Mouse (Mus musculus) midbrain, embryonic 13.5 days (tissue): Measurements from ENCODE around the gene Itgb3. TPM values are rescaled to one million over a fixed set of nuclear protein-coding genes. Genes with fewer than 3 reads are reported as not detected.

Experiments used
- ATAC-seq: fragments of 200-750 bp; cut with Nextera tagmentation; 2 replicates; pipeline ENCODE4 v1.8.0; 2017; ENCODE audit warnings: mild to moderate bottlenecking, moderate TSS enrichment, moderate library complexity
- H3K27ac ChIP-seq: fragments of 300-500 bp; sonication (generic); 2 replicates; pipeline ENCODE4 v1.5.1; 2015; ENCODE audit warnings: inconsistent platforms, mild to moderate bottlenecking, moderate library complexity
- H3K27me3 ChIP-seq: fragments of 300-500 bp; sonication (generic); 2 replicates; pipeline ENCODE4 v1.6.1; 2015; ENCODE audit warnings: mild to moderate bottlenecking, inconsistent platforms
- H3K36me3 ChIP-seq: fragments of 300-500 bp; sonication (generic); 2 replicates; pipeline ENCODE4 v1.6.1; 2015; ENCODE audit warnings: mild to moderate bottlenecking, inconsistent platforms
- H3K4me1 ChIP-seq: fragments of 300-500 bp; sonication (generic); replicated peaks from 2 replicates; pipeline ENCODE4 v1.6.1; 2015; ENCODE audit warnings: inconsistent platforms
- H3K4me2 ChIP-seq: fragments of 300-500 bp; sonication (generic); replicated peaks from 2 replicates; pipeline ENCODE4 v1.6.1; 2015; ENCODE audit warnings: moderate library complexity, mild to moderate bottlenecking, inconsistent platforms
- H3K4me3 ChIP-seq: fragments of 300-500 bp; sonication (generic); replicated peaks from 2 replicates; pipeline ENCODE4 v1.5.1; 2015; ENCODE audit warnings: mild to moderate bottlenecking, inconsistent platforms
- H3K9ac ChIP-seq: fragments of 300-500 bp; sonication (generic); replicated peaks from 2 replicates; pipeline ENCODE4 v1.6.1; 2015; ENCODE audit warnings: mild to moderate bottlenecking, inconsistent platforms
- H3K9me3 ChIP-seq: fragments of 300-500 bp; sonication (generic); 2 replicates; pipeline ENCODE4 v1.6.1; 2016; ENCODE audit warnings: mild to moderate bottlenecking, inconsistent platforms
- WGBS: fragments of 180-500 bp; shearing (Covaris S2); methylation state at CpG from one replicate; pipeline ENCODE4 v1.1.7; 2015; 5-methylcytosine and 5-hydroxymethylcytosine counted together
- polyA plus RNA-seq: library from polyadenylated mRNA; unstranded; fragments of >200 nt; fragmentation: Nextera tagmentation; extraction: Ambion mirVana; gene quantifications from 2 replicates; pipeline ENCODE4 v1.2.1, GENCODE M21; 2015

Gene Itgb3
- polyA plus RNA-seq, 1 experiment from 2014 or later: 0.98 TPM

GRCm38 (mm10) chr11:104674768-104675167 lies 67.0 kb downstream of the Itgb3 start:
- no peaks in the 10 kb centered on the region for H3K36me3 ChIP-seq
- H3K27me3 ChIP-seq: no peaks in the 10 kb centered on the region
- no peak overlapping the region for H3K4me3 ChIP-seq
- H3K4me2 ChIP-seq: no peak overlapping the region
- H3K27ac ChIP-seq: no peak overlapping the region
- 92% methylated on average over 11 of the region's 11 CpGs for WGBS
- no peak overlapping the region for H3K9ac ChIP-seq
- ATAC-seq: no peak
- H3K4me1 ChIP-seq: no peaks in the 10 kb centered on the region
- no peaks in the 10 kb centered on the region for H3K9me3 ChIP-seq

- no peak for ATAC-seq
- Histone ChIP-seq H3K27ac (no peak within 1 kb of the TSS), H3K36me3 (no peaks in the 10 kb centered on the region), H3K4me1 (no peaks in the 10 kb centered on the region), H3K27me3 (no peaks in the 10 kb centered on the region), H3K4me3 (no peak within 1 kb of the TSS), H3K9ac (no peak within 1 kb of the TSS), H3K4me2 (peak within 1 kb of the TSS; percentile 34), H3K9me3 (no peaks in the 10 kb centered on the region)
- WGBS: 30% methylated on average over 23 of the region's 23 CpGs
Measured at GRCm38 (mm10) chr11:104685548-104685947, 77.7 kb downstream of the Itgb3 start, which contains the start of gene Gm11639. Gene Gm11639 (plus strand): TSS chr11:104685707.

GRCm38 (mm10) chr11:104693235-104693634 lies 85.4 kb downstream of the Itgb3 start:
- no peaks in the 10 kb centered on the region for H3K4me1 ChIP-seq
- no peaks in the 10 kb centered on the region for H3K27me3 ChIP-seq
- H3K4me2 ChIP-seq: no peak overlapping the region
- no peak overlapping the region for H3K27ac ChIP-seq
- H3K9ac ChIP-seq: no peak overlapping the region
- WGBS: 87% methylated on average over 6 of the region's 6 CpGs
- no peak for ATAC-seq
- no peaks in the 10 kb centered on the region for H3K9me3 ChIP-seq
- no peak overlapping the region for H3K4me3 ChIP-seq
- H3K36me3 ChIP-seq: no peaks in the 10 kb centered on the region

- 65% methylated on average over 15 of the region's 15 CpGs for WGBS
- no peaks in the 10 kb centered on the region for H3K36me3 ChIP-seq
- no peak for ATAC-seq
- H3K27me3 ChIP-seq: no peaks in the 10 kb centered on the region
- H3K4me3 ChIP-seq: no peak overlapping the region
- H3K4me1 ChIP-seq: no peaks in the 10 kb centered on the region
- no peak overlapping the region for H3K4me2 ChIP-seq
- no peaks in the 10 kb centered on the region for H3K9me3 ChIP-seq
- H3K27ac ChIP-seq: no peak overlapping the region
- no peak overlapping the region for H3K9ac ChIP-seq
Measured at GRCm38 (mm10) chr11:104704097-104704496, 96.3 kb downstream of the Itgb3 start.

- 66% methylated on average over 2 of the region's 2 CpGs for WGBS
- no peak for ATAC-seq
- Histone ChIP-seq H3K9ac (no peak overlapping the region), H3K4me3 (no peak overlapping the region), H3K4me1 (no peaks in the 10 kb centered on the region), H3K36me3 (no peaks in the 10 kb centered on the region), H3K27me3 (no peaks in the 10 kb centered on the region), H3K9me3 (no peaks in the 10 kb centered on the region), H3K27ac (no peak overlapping the region), H3K4me2 (no peak overlapping the region)
Measured at GRCm38 (mm10) chr11:104707084-104707483, 99.3 kb downstream of the Itgb3 start.

Other genes starting within 250 kb of the Itgb3 start
- 32.1 and 33.8 TPM in 2 replicates for gene Kansl1, start 139.1 kb upstream of the Itgb3 start, polyA plus RNA-seq
- 42.9 and 45.3 TPM in 2 replicates for gene Cdc27, start 57.4 kb upstream of the Itgb3 start, polyA plus RNA-seq
- 2.1 and 2.6 TPM in 2 replicates for gene Myl4, start 57.3 kb upstream of the Itgb3 start, polyA plus RNA-seq
- gene Gm11639, start 77.7 kb downstream of the Itgb3 start, polyA plus RNA-seq: 0.01 TPM in 1 of 2 replicates, not detected in the other